Mouse (Mus musculus) heart, embryonic 10.5 days (tissue): ENCODE results near the gene Ensa. TPM values are rescaled to one million over a fixed set of nuclear protein-coding genes. Genes with fewer than 3 reads are reported as not detected.
A peak's percentile ranks its signal among the peaks of the same experiment; 100 is the strongest.
"Not testable (repeated sequence)": the region's sequence is repeated elsewhere in the genome, so short reads cannot be mapped to it uniquely, and the experiment has no call there.

Source experiments
- DNase-seq: peaks from one replicate; pipeline ENCODE4 v3.0.0-alpha.2; 2017; ENCODE audit warnings: low spot score
- H3K27ac ChIP-seq: fragments of 300-500 bp; sonication (generic); 2 replicates; pipeline ENCODE4 v1.5.1; 2016; ENCODE audit warnings: mild to moderate bottlenecking
- H3K27me3 ChIP-seq: fragments of 300-500 bp; sonication (generic); 2 replicates; pipeline ENCODE4 v1.6.1; 2016; ENCODE audit warnings: mild to moderate bottlenecking; ENCODE audit not compliant: poor library complexity, insufficient read depth, severe bottlenecking
- H3K36me3 ChIP-seq: fragments of 300-500 bp; sonication (generic); 2 replicates; pipeline ENCODE4 v1.6.1; 2016; ENCODE audit warnings: mild to moderate bottlenecking, moderate library complexity
- H3K4me1 ChIP-seq: fragments of 300-500 bp; sonication (generic); 2 replicates; pipeline ENCODE4 v1.6.1; 2016; ENCODE audit warnings: mild to moderate bottlenecking
- H3K4me3 ChIP-seq: fragments of 300-500 bp; sonication (generic); 2 replicates; pipeline ENCODE4 v1.5.1; 2016; ENCODE audit warnings: mild to moderate bottlenecking, moderate library complexity
- H3K9me3 ChIP-seq: fragments of 300-500 bp; sonication (generic); 2 replicates; pipeline ENCODE4 v1.6.1; 2016; ENCODE audit warnings: mild to moderate bottlenecking, moderate library complexity
- WGBS: fragments of 180-500 bp; shearing (Covaris S2); methylation state at CpG from one replicate; pipeline ENCODE4 v1.1.7; 2016; 5-methylcytosine and 5-hydroxymethylcytosine counted together
- polyA plus RNA-seq: library from polyadenylated mRNA; unstranded; fragments of >200 nt; fragmentation: Nextera tagmentation; extraction: Ambion mirVana; gene quantifications from 2 replicates; pipeline ENCODE4 v1.2.1, GENCODE M21; 2016

Ensa gene
- polyA plus RNA-seq, 1 experiment from 2014 or later = 67.2 TPM

DNA sequence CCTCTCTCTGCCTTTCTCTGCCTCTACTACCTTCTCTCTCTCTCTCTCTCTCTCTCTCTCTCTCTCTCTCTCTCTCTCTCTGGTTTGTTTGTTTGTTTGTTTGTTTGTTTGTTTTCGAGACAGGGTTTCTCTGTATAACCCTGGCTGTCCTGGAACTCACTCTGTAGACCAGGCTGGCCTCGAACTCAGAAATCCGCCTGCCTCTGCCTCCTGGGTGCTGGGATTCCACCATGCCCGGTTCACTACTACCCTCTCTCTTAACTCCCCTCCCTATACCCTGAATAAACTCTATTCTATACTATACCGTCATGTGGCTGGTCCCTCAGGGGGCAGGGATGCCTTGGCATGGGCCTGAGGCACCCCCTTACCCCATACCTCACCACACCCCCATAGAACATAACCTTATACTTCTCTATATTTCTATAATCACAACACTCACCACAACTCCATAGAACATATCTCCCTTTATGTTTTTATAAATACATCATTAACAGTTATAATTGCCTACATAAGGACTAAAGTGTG is 740 bp upstream of the Ensa start:
- WGBS = 68% methylated on average over 5 of the region's 5 CpGs
- not testable (repeated sequence) for DNase-seq, H3K9me3 ChIP-seq, H3K27me3 ChIP-seq
- Histone ChIP-seq H3K27ac (peak overlapping the region; percentile 94), H3K4me1 (peaks cover 14% of the 10 kb centered on the region), H3K4me3 (peak overlapping the region; percentile 75), H3K36me3 (peaks cover 37% of the 10 kb centered on the region)

DNA sequence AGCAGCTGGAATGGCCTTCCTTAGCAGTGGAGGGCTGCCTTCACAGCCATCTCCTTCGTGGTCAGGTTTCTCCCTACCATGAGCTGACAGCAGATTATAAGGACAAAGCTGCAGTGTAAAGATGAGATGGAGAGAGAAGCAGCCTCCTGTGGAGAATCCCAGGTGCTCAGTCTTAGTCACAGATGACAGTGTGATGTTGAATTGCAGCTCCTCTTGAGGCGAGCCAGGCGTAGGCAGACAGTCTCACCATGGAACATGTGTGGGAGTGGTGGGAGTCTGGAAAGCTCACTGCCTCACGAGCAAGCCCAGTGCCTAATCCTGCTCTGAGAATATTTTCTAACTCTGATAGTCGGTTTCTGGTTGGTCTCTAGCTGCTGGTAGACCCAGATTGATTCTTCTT is 3.0 kb downstream of the Ensa start:
- 84% methylated on average over 5 of the region's 5 CpGs for WGBS
- no peak for DNase-seq
- H3K9me3 ChIP-seq = no peaks in the 10 kb centered on the region
- H3K4me3 ChIP-seq = no peak overlapping the region
- no peak overlapping the region for H3K27ac ChIP-seq
- peaks cover 14% of the 10 kb centered on the region for H3K4me1 ChIP-seq
- no peaks in the 10 kb centered on the region for H3K27me3 ChIP-seq
- peaks cover 64% of the 10 kb centered on the region for H3K36me3 ChIP-seq

DNA sequence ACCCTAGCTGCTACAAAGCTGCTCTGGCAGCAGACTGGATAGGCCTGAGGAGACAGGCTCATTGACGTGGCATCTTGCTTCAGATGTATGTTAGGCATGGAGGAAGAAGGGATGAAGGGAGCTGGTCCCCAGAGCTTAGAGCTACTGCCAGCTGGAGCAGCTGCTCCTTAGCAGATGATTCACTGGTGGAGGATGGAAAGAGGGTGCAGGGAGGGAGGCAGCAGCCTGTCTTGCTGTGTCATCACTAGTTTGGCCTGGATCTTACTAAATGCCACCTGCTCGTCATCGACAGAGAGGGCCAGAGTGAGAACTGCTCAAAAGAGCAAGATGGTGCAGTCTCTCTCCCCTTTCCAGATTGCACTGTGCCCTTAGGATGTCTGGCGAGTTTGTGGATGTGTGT is 5.0 kb downstream of the Ensa start:
- no peaks in the 10 kb centered on the region for H3K27me3 ChIP-seq
- no peak overlapping the region for H3K27ac ChIP-seq
- H3K9me3 ChIP-seq = no peaks in the 10 kb centered on the region
- H3K4me1 ChIP-seq = peaks cover 9% of the 10 kb centered on the region; the same call in 1 of the 2 replicates
- H3K4me3 ChIP-seq = no peak overlapping the region
- DNase-seq = no peak
- H3K36me3 ChIP-seq = peaks cover 83% of the 10 kb centered on the region
- 82% methylated on average over 4 of the region's 4 CpGs for WGBS

DNA sequence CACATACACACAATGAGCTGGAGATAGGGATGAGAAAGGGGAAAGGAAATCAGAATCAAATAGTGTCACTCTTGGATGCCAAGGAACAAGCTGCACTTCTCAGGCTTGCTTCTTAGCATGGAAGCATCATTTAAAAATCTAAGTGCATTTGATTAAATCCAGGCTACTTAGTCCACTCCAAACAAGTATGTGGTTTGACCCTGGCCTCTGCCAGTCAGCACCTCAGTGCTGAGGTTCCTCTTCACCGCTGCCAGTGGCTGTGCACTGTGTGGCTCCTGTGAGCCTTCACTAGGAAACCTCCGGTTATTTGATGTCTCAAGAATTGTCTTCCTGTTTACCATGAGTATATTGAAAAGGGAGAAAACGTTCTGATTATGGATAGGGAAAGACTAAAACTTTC is 6.1 kb downstream of the Ensa start:
- Histone ChIP-seq H3K4me3 (no peak overlapping the region), H3K4me1 (peaks cover 8% of the 10 kb centered on the region; the same call in 1 of the 2 replicates), H3K27me3 (no peaks in the 10 kb centered on the region), H3K9me3 (no peaks in the 10 kb centered on the region), H3K27ac (no peak overlapping the region), H3K36me3 (peaks cover 93% of the 10 kb centered on the region)
- 77% methylated on average over 3 of the region's 3 CpGs for WGBS
- DNase-seq = no peak

DNA sequence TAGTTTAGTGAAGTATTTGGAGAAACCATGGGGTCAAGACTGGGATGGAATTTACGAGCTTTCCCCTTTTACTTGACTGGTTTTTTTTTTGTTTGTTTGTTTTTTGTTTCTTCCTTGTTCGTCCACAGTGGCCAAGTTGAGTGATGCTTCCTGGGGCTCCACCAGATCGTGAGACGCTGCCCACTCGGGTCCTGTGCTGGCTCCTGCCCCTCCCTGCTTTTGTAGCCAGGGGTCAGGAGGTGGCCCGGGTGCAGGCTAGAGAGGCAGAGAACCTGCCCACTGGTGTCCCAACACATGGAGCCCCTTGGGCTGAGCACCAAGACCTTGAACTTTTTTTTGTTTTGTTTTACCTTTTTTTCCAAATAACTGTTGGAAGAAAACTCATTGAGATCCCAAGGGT is 6.5 kb downstream of the Ensa start:
- Histone ChIP-seq H3K4me3 (no peak overlapping the region), H3K27me3 (no peaks in the 10 kb centered on the region), H3K4me1 (peaks cover 6% of the 10 kb centered on the region; the same call in 1 of the 2 replicates), H3K9me3 (no peaks in the 10 kb centered on the region), H3K27ac (no peak overlapping the region), H3K36me3 (peaks cover 94% of the 10 kb centered on the region)
- 78% methylated on average over 6 of the region's 6 CpGs for WGBS
- no peak for DNase-seq

DNA sequence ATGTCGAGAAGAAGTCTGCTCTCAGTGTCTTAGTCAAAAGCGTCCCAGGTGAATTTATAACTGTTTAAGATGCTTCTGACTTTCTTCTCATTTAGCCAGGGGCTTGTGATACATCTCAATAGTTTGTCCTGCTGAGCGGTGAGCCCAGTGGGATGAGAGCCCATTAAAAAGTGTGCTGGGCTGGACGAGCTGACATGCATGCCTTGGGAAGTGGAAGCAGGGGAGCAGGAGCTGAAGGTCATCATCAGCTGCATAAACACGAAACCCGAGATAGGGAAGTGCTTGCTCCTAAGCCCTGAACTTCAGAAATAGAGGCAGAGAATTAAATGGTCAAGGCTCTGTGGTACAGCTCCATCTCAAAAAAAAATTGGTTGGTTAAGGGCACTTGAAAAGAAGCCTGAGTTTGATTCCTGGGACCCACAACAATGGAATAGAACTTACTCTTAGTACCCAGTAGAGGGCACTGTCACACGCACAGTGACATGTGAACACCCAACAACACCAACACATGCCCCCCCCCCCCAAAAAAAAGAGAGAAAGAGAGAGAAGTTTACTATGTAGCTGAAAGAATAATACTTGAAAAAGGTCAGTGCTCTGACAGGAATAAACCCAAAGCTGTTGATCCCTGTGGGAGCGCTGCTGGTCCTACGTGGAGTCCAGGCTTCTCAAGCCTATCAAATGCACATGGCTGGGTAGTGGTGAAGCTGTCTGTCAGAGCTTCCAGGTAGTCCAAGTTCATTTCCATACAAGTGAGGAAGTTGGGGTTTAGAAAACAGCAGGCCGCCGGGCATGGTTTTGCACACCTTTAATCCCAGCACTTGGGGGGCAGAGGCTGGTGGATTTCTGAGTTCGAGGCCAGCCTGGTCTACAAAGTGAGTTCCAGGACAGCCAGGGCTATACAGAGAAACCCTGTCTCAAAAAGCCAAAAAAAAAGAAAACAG is 8.1 kb downstream of the Ensa start:
- DNase-seq = no peak
- peaks cover 95% of the 10 kb centered on the region for H3K36me3 ChIP-seq
- no peaks in the 10 kb centered on the region for H3K27me3 ChIP-seq
- no peak overlapping the region for H3K4me3 ChIP-seq
- 73% methylated on average over 12 of the region's 12 CpGs for WGBS
- H3K4me1 ChIP-seq = peaks cover 6% of the 10 kb centered on the region; the same call in 1 of the 2 replicates
- no peaks in the 10 kb centered on the region for H3K9me3 ChIP-seq
- H3K27ac ChIP-seq = peak overlapping the region; percentile 7; the same call in 1 of the 2 replicates

DNA sequence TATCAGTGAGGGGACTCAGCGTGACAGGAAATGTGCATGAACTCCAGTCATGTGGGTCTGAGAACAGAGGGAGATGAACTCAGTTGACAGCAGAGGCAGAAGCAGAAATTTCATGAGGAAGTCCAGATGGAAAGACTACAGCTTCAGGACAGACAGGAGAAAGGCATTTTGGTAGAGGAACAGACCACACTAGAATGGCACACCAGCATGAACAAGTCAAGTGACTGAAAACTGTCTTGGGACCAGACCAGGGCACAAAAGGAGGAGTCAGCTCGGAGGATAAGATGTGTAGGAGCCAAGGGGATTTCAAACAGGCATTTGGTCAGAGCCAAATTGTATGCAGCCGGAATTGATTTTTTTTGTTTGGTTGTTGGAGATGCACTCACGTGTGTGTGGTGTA is 10.8 kb downstream of the Ensa start:
- 68% methylated on average over 4 of the region's 4 CpGs for WGBS
- no peaks in the 10 kb centered on the region for H3K27me3 ChIP-seq
- no peak for DNase-seq
- no peak overlapping the region for H3K4me3 ChIP-seq
- H3K9me3 ChIP-seq = no peaks in the 10 kb centered on the region
- peaks cover 6% of the 10 kb centered on the region; the same call in 1 of the 2 replicates for H3K4me1 ChIP-seq
- no peak overlapping the region for H3K27ac ChIP-seq
- H3K36me3 ChIP-seq = peaks cover 86% of the 10 kb centered on the region

DNA sequence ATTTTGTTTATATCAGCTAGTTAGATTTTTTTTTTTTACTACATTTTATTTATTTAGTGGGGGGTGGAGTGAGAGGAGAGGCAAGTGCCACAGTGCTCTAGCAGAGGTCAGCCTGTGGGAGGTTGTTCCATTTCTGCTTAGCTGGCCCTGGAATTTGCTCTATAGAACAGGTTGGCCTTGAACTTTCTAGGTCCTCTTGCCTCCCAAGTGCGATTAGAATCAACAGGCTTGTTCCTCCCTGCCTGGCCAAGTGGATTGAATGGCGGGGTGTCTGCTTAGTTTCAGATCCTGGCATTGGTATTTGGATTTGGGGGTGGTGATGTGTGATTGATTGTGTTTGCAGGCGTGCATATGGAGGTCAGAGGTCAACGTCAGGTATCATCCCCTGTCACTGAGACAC is 11.3 kb downstream of the Ensa start:
- Histone ChIP-seq H3K27ac (0 out of 2 replicates have a peak overlapping the region, but pooled peaks have one; percentile 30), H3K27me3 (no peaks in the 10 kb centered on the region), H3K36me3 (peaks cover 81% of the 10 kb centered on the region), H3K9me3 (no peaks in the 10 kb centered on the region), H3K4me3 (no peak overlapping the region), H3K4me1 (peaks cover 6% of the 10 kb centered on the region; the same call in 1 of the 2 replicates)
- 64% methylated on average over 4 of the region's 4 CpGs for WGBS
- DNase-seq = no peak

DNA sequence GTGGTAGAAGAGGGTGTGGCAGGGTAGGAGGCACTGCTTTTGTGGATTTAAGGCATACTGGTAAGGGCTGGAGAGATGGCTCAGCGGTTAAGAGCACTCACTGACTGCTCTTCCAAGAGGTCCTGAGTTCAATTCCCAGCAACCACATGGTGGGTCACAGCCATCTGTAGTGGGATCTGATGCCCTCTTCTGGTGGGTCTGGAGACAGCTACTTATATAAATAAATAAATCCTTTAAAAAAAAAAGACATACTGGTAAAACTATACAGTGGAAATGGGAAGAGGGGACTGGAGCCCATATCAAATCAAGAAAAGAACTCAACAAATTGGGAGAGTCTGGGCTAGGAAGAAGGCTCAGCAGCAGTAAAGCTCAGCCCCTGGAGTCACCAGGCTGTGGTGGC is 14.9 kb downstream of the Ensa start:
- Histone ChIP-seq H3K4me1 (peaks cover 11% of the 10 kb centered on the region; the same call in 1 of the 2 replicates), H3K9me3 (no peaks in the 10 kb centered on the region), H3K4me3 (no peak overlapping the region), H3K27ac (no peak overlapping the region), H3K36me3 (peaks cover 49% of the 10 kb centered on the region), H3K27me3 (no peaks in the 10 kb centered on the region)
- WGBS = 87% methylated on average over 1 of the region's 1 CpGs
- no peak for DNase-seq

DNA sequence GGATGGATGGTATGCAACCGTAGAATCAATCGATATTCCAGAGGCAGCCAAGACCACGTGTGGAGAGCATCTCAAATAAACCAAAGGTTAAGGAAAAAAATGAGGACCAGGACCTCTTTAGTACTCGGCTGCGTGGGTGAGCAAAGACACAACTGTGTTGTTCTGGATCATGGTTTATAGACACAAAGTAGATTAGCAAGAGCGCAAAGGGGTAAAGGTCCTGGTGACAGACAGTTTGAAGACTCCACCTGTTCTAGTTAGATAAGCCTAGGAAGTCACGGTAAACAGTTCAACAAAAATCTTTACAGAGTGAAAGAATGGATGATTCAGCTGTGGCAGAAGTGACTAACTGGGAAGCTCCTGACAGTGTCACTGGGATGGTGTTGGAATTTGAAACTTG is 18.3 kb downstream of the Ensa start:
- no peak for DNase-seq
- WGBS = 81% methylated on average over 7 of the region's 7 CpGs
- Histone ChIP-seq H3K36me3 (peaks cover 17% of the 10 kb centered on the region), H3K27ac (no peak overlapping the region), H3K27me3 (no peaks in the 10 kb centered on the region), H3K4me3 (no peak overlapping the region), H3K9me3 (no peaks in the 10 kb centered on the region), H3K4me1 (peaks cover 11% of the 10 kb centered on the region; the same call in 1 of the 2 replicates)

DNA sequence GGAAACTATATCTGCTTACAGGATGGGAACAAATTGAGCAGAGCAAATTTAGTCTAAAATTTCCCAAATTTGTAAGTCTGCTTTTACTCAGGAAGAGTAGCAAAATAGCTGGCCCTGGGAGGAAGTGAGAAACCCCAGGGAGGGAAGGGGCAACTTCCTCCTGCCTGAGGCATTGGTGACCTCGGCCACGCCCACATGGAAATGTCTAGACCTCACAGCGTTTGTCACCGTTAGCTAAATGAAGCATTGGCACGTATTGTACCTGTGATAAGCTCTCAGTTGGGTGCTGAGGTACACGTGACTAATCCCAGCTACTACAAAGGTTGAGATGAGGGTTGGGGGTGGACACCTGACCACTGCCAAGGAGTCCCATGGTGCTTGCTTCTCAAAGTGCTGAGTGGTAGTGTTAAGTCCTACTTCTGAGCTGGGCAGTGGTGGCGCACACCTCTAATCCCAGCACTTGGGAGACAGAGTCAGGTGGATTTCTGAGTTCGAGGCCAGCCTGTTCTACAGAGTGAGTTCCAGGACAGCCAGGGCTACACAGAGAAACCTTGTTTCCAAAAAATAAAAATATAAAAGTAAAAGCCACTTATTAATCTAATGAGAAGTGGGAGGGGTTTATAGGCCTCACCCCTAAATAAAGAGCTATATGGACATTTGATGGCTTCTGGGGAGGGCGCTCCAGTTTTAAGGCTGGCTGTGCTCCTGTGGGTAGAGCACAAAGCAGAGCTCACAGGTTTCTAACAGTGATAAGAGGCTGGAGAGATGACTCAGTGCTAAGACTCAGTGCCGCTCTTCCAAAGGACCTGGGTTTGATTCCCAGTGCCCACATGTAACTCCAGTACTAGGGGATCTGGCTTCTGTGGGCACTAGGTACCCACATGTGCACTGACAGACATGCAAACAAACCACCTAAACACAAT is 20.8 kb downstream of the Ensa start:
- DNase-seq = no peak
- Histone ChIP-seq H3K27me3 (no peaks in the 10 kb centered on the region), H3K9me3 (no peaks in the 10 kb centered on the region), H3K4me1 (peaks cover 15% of the 10 kb centered on the region), H3K4me3 (no peak overlapping the region), H3K27ac (peak overlapping the region; percentile 16; the same call in 1 of the 2 replicates), H3K36me3 (0 out of 2 replicates have a peak, but pooled peaks cover 2% of the 10 kb centered on the region)
- WGBS = 48% methylated on average over 10 of the region's 10 CpGs

DNA sequence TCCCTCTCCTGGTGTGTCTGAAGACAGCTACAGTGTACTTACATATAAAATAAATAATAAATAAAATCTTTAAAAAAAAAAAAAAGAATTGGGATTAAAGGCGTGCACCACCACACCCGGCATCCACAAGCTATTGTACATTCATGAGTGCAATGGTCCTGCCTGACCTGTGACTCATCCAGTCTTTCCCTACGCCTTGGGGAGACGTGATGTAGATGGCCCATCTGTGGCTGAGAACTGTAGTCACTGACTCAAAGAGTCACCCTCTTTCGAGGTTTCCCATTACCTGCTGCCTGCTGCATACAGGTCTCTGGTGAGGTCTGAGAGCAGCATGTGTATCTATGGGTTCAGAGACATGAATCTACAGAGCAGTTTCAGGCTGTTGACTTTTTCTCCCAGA is 23.2 kb downstream of the Ensa start:
- Histone ChIP-seq H3K27me3 (no peaks in the 10 kb centered on the region), H3K27ac (no peak overlapping the region), H3K9me3 (no peaks in the 10 kb centered on the region), H3K4me3 (no peak overlapping the region), H3K36me3 (no peaks in the 10 kb centered on the region), H3K4me1 (peaks cover 30% of the 10 kb centered on the region)
- no peak for DNase-seq
- 95% methylated on average over 5 of the region's 5 CpGs for WGBS
